Mouse (Mus musculus) telencephalon, adult 2 months (tissue): ENCODE measurements around the gene Parp14.

ENCODE experiments used
- DNase-seq: peaks from one replicate; pipeline ENCODE4 v3.0.0-alpha.2; 2011; ENCODE audit warnings: low read depth, low spot score

The Parp14 gene

GRCm38 (mm10) chr16:35787163-35787562 is 84.2 kb downstream of the Parp14 start:
- DNase-seq = no peak

GRCm38 (mm10) chr16:35784134-35784725 is 87.1 kb downstream of the Parp14 start:
- no peak for DNase-seq

GRCm38 (mm10) chr16:35783207-35783573 is 88.2 kb downstream of the Parp14 start:
- no peak for DNase-seq
